7 mouse cellular contexts compared by ENCODE assay signal in genomic region chr9:21153833-21154232, GRCm38 (mm10). TPM values are rescaled to one million over a fixed set of nuclear protein-coding genes. Genes with fewer than 3 reads are reported as not detected.
A peak's percentile ranks its signal among the peaks of the same experiment; 100 is the strongest.
DNase-seq lines count a peak whose midpoint lies in the region; ATAC-seq and TF ChIP-seq lines count a peak whose summit lies in the region.

No protein-coding gene starts in this region.

- ATAC-seq in heart, embryonic 16.5 days (replicated peaks; ENCODE audit: extremely low read depth, insufficient read depth, low FRiP score), result 0 out of 2 replicates have a peak, but pooled peaks have one; percentile 3
- ATAC-seq in liver, postnatal 0 days, result no peak

- intact Hi-C loops in left cerebral cortex, postnatal 10 days (cut with DNase I), result no loop called here

- whole genome bisulfite sequencing in heart, embryonic 16.5 days, result 4% methylated on average over 5 of the region's 5 CpGs
- WGBS in liver, postnatal 0 days (ENCODE audit: insufficient replicate concordance), result 19% methylated on average over 5 of the region's 5 CpGs

- peak; percentile 49 for DNase-seq in MN1 (ENCODE audit: low spot score)
- DNase-seq in liver, postnatal 0 days, result no peak
- no peak for DNase-seq in B cell, adult 2 months
- no peak for DNase-seq in left cerebral cortex, postnatal 10 days (ENCODE audit: extremely low spot score in 1 of 2, low spot score in 2 of 2)
- DNase-seq in left cerebral cortex, adult 8-10 months (ENCODE audit: low spot score in 2 of 2), result no peak

- H3K36me3 ChIP-seq in ES-Bruce4 (ENCODE audit: control insufficient read depth, insufficient read depth, low read length, poor library complexity, severe bottlenecking), result no peaks in the 10 kb centered on the region
- no peaks in the 10 kb centered on the region for H3K36me3 ChIP-seq in heart, embryonic 16.5 days (ENCODE audit: control insufficient read depth, insufficient read depth)
- H3K36me3 ChIP-seq in liver, postnatal 0 days (replicated peaks; ENCODE audit: insufficient read depth, low read length), result no peaks in the 10 kb centered on the region

- H3K27ac ChIP-seq in ES-Bruce4 (ENCODE audit: insufficient read depth, low read length), result no peak overlapping the region
- H3K27ac ChIP-seq in heart, embryonic 16.5 days (ENCODE audit: low read length), result peak overlapping the region; percentile 78
- H3K27ac ChIP-seq in liver, postnatal 0 days (ENCODE audit: low read depth), result no peak overlapping the region

- H3K27me3 ChIP-seq in ES-Bruce4 (ENCODE audit: control insufficient read depth, insufficient read depth, low read length, poor library complexity, severe bottlenecking), result no peaks in the 10 kb centered on the region
- H3K27me3 ChIP-seq in heart, embryonic 16.5 days (ENCODE audit: control insufficient read depth, insufficient read depth, low read length), result no peaks in the 10 kb centered on the region
- no peaks in the 10 kb centered on the region for H3K27me3 ChIP-seq in liver, postnatal 0 days (ENCODE audit: insufficient read depth, low read length)

- TF ChIP-seq POLR2A in ES-Bruce4 (IDR thresholded peaks at IDR 0.05; ENCODE audit: insufficient read depth, low read length), result no peak

- H3K9me3 ChIP-seq in ES-Bruce4 (replicated peaks; ENCODE audit: control insufficient read depth, insufficient read depth, low read length, poor library complexity, severe bottlenecking), result no peaks in the 10 kb centered on the region
- H3K9me3 ChIP-seq in heart, embryonic 16.5 days (replicated peaks; ENCODE audit: control insufficient read depth, low read length), result 0 out of 2 replicates have a peak, but pooled peaks cover 4% of the 10 kb centered on the region
- no peaks in the 10 kb centered on the region for H3K9me3 ChIP-seq in liver, postnatal 0 days (ENCODE audit: low read length)

- no peaks in the 10 kb centered on the region for H3K4me1 ChIP-seq in ES-Bruce4 (ENCODE audit: control insufficient read depth, insufficient read depth, low read length)
- H3K4me1 ChIP-seq in heart, embryonic 16.5 days (ENCODE audit: control insufficient read depth, insufficient read depth, low read length), result peaks cover 26% of the 10 kb centered on the region
- H3K4me1 ChIP-seq in liver, postnatal 0 days (ENCODE audit: insufficient read depth), result peaks cover 18% of the 10 kb centered on the region

- H3K4me2 ChIP-seq in heart, embryonic 16.5 days (ENCODE audit: low read depth, low read length), result peak overlapping the region; percentile 97
- H3K4me2 ChIP-seq in liver, postnatal 0 days (ENCODE audit: low read depth, low read length), result peak overlapping the region; percentile 72

- no peak for TF ChIP-seq CTCF in ES-Bruce4 (IDR thresholded peaks at IDR 0.05; ENCODE audit: low read depth, low read length)
- no peak for TF ChIP-seq CTCF in liver, postnatal 0 days (IDR thresholded peaks at IDR 0.05; ENCODE audit: low read depth)

- peak overlapping the region; percentile 46 for H3K4me3 ChIP-seq in ES-Bruce4 (ENCODE audit: low read depth, low read length)
- H3K4me3 ChIP-seq in heart, embryonic 16.5 days (ENCODE audit: low read length), result peak overlapping the region; percentile 54
- H3K4me3 ChIP-seq in liver, postnatal 0 days (ENCODE audit: low read depth, low read length), result peak overlapping the region; percentile 30

- 0 out of 2 replicates have a peak overlapping the region, but pooled peaks have one; percentile 3 for H3K9ac ChIP-seq in ES-Bruce4 (ENCODE audit: low read depth, poor library complexity, severe bottlenecking)
- H3K9ac ChIP-seq in heart, embryonic 16.5 days (ENCODE audit: low read length), result peak overlapping the region; percentile 71
- peak overlapping the region; percentile 3 for H3K9ac ChIP-seq in liver, postnatal 0 days (replicated peaks)

- no peak for TF ChIP-seq EP300 in ES-Bruce4 (IDR thresholded peaks at IDR 0.05; ENCODE audit: insufficient read depth, low read depth, low read length)
- TF ChIP-seq EP300 in liver, postnatal 0 days (IDR thresholded peaks at IDR 0.05; ENCODE audit: low read depth), result no peak

RNA-seq across cellular contexts. Expression of gene Cdc37, which starts 4.1 kb away (rescaled TPM):
- polyA plus RNA-seq in ES-Bruce4 (2011; ENCODE audit: insufficient read depth, insufficient read length, low read depth, missing spikeins), result 164 and 171 TPM in 2 replicates
- polyA plus RNA-seq in heart, embryonic 16.5 days (2015; fragmentation: Nextera tagmentation; extraction: Ambion mirVana), result 226 and 279 TPM in 2 replicates
- 81.1 and 84.1 TPM in 2 replicates for polyA plus RNA-seq in liver, postnatal 0 days (2015; fragmentation: Nextera tagmentation; extraction: Ambion mirVana)
- total RNA-seq in left cerebral cortex, postnatal 10 days (2021), result 100 to 1,000 TPM; 127 to 129 TPM
- total RNA-seq in left cerebral cortex, adult 8-10 months (2022), result 100 to 1,000 TPM; 116 to 150 (median 135) TPM

RNA-seq across cellular contexts. Expression of gene Pde4a, which starts 11.7 kb away (rescaled TPM):
- polyA plus RNA-seq in ES-Bruce4 (2011; ENCODE audit: insufficient read depth, insufficient read length, low read depth, missing spikeins), result 9.5 and 10.4 TPM in 2 replicates
- 15.0 and 16.7 TPM in 2 replicates for polyA plus RNA-seq in heart, embryonic 16.5 days (2015; fragmentation: Nextera tagmentation; extraction: Ambion mirVana)
- polyA plus RNA-seq in liver, postnatal 0 days (2015; fragmentation: Nextera tagmentation; extraction: Ambion mirVana), result 1.4 and 1.5 TPM in 2 replicates
- total RNA-seq in left cerebral cortex, postnatal 10 days (2021), result 10 to 100 TPM; 65.6 to 67.5 TPM
- 10 to 100 TPM; 91.9 to 94.8 (median 93.7) TPM for total RNA-seq in left cerebral cortex, adult 8-10 months (2022)

RNA-seq across cellular contexts. Expression of gene Tyk2, which starts 22.8 kb away (rescaled TPM):
- polyA plus RNA-seq in ES-Bruce4 (2011; ENCODE audit: insufficient read depth, insufficient read length, low read depth, missing spikeins), result 15.5 and 17.8 TPM in 2 replicates
- polyA plus RNA-seq in heart, embryonic 16.5 days (2015; fragmentation: Nextera tagmentation; extraction: Ambion mirVana), result 15.8 and 16.2 TPM in 2 replicates
- 4.5 and 5.4 TPM in 2 replicates for polyA plus RNA-seq in liver, postnatal 0 days (2015; fragmentation: Nextera tagmentation; extraction: Ambion mirVana)
- total RNA-seq in left cerebral cortex, postnatal 10 days (2021), result 10 to 100 TPM; 11.2 to 13.2 TPM
- 10 to 100 TPM; 11.1 to 14.5 (median 13.3) TPM for total RNA-seq in left cerebral cortex, adult 8-10 months (2022)

Comparison
In these comparisons a context has a peak if more than half of its experiments do, and no peak if none do; other contexts are left out.
1. H3K9ac ChIP-seq: peak in every context shown above with its lines; median percentile 71 in heart, embryonic 16.5 days; 3 in ES-Bruce4; 3 in liver, postnatal 0 days.